Mouse (Mus musculus): ENCODE results near the gene Hist1h2bh. TPM values are rescaled to one million over a fixed set of nuclear protein-coding genes. Genes with fewer than 3 reads are reported as not detected.
A peak's percentile ranks its signal among the peaks of the same experiment; 100 is the strongest.
"Not testable (repeated sequence)": the region's sequence is repeated elsewhere in the genome, so short reads cannot be mapped to it uniquely, and the experiment has no call there.

Gene Hist1h2bh
- polyA plus RNA-seq, 1 experiment from 2014 or later: 0.09 TPM

GRCm38 (mm10) chr13:23533560-23534367 lies 9.4 kb downstream of the Hist1h2bh start, which contains the start of gene Hist1h2af:
Gene Hist1h2af (plus strand): TSS chr13:23533906.
- WGBS (ENCODE audit: missing documents): 4% methylated on average over 12 of the region's 53 CpGs
- not testable (repeated sequence) for H3K36me3 ChIP-seq (ENCODE audit: inconsistent target); H3K79me2 ChIP-seq (ENCODE audit: inconsistent target)

GRCm38 (mm10) chr13:23532262-23533075 lies 10.7 kb downstream of the Hist1h2bh start:
- H3K36me3 ChIP-seq (ENCODE audit: inconsistent target): no peaks in the 10 kb centered on the region
- H3K79me2 ChIP-seq (ENCODE audit: inconsistent target): no peaks in the 10 kb centered on the region
- H3K27ac ChIP-seq: peak overlapping the region; percentile 91

More at GRCm38 (mm10) chr13:23533560-23534367, 9.4 kb downstream of the Hist1h2bh start, which contains the start of gene Hist1h2af:
- Histone ChIP-seq H3K4me3 (ENCODE audit: inconsistent target) (peak within 1 kb of the TSS; percentile 41), H3K27ac (peak within 1 kb of the TSS; percentile 91)

GRCm38 (mm10) chr13:23530901-23531875 lies 12.0 kb downstream of the Hist1h2bh start, which contains the start of gene Hist1h4h:
Gene Hist1h4h (plus strand): TSS chr13:23531050.
- WGBS (ENCODE audit: missing documents): under 1% methylated on average over 50 of the region's 70 CpGs
- H3K36me3 ChIP-seq (ENCODE audit: inconsistent target): no peaks in the 10 kb centered on the region
- no peaks in the 10 kb centered on the region for H3K79me2 ChIP-seq (ENCODE audit: inconsistent target)
- peak within 1 kb of the TSS; percentile 91 for H3K27ac ChIP-seq
- H3K4me3 ChIP-seq (ENCODE audit: inconsistent target): peak within 1 kb of the TSS; percentile 58

More at GRCm38 (mm10) chr13:23532262-23533075, 10.7 kb downstream of the Hist1h2bh start:
- WGBS (ENCODE audit: missing documents): 36% methylated on average over 9 of the region's 9 CpGs
- peak overlapping the region; percentile 37 for H3K4me3 ChIP-seq (ENCODE audit: inconsistent target)

- 2% methylated on average over 20 of the region's 20 CpGs for WGBS (ENCODE audit: missing documents)
- H3K27ac ChIP-seq: peak overlapping the region; percentile 91
Measured at GRCm38 (mm10) chr13:23530181-23530900, 12.9 kb downstream of the Hist1h2bh start.

GRCm38 (mm10) chr13:23529480-23530165 lies 13.6 kb downstream of the Hist1h2bh start:
- Histone ChIP-seq H3K36me3 (ENCODE audit: inconsistent target) (no peaks in the 10 kb centered on the region), H3K79me2 (ENCODE audit: inconsistent target) (no peaks in the 10 kb centered on the region), H3K4me3 (ENCODE audit: inconsistent target) (peak overlapping the region; percentile 58), H3K27ac (peak overlapping the region; percentile 91; the same call in 1 of the 2 replicates)
- 26% methylated on average over 2 of the region's 2 CpGs for WGBS (ENCODE audit: missing documents)

More at GRCm38 (mm10) chr13:23530181-23530900, 12.9 kb downstream of the Hist1h2bh start:
- no peaks in the 10 kb centered on the region for H3K36me3 ChIP-seq (ENCODE audit: inconsistent target)
- peak overlapping the region; percentile 58 for H3K4me3 ChIP-seq (ENCODE audit: inconsistent target)
- no peaks in the 10 kb centered on the region for H3K79me2 ChIP-seq (ENCODE audit: inconsistent target)

GRCm38 (mm10) chr13:23529005-23529404 lies 14.2 kb downstream of the Hist1h2bh start:
- H3K36me3 ChIP-seq (ENCODE audit: inconsistent target): no peaks in the 10 kb centered on the region
- 93% methylated on average over 5 of the region's 5 CpGs for WGBS (ENCODE audit: missing documents)
- no peak overlapping the region for H3K27ac ChIP-seq
- H3K79me2 ChIP-seq (ENCODE audit: inconsistent target): no peaks in the 10 kb centered on the region
- H3K4me3 ChIP-seq (ENCODE audit: inconsistent target): no peak overlapping the region

GRCm38 (mm10) chr13:23526312-23526711 lies 16.9 kb downstream of the Hist1h2bh start:
- no peaks in the 10 kb centered on the region for H3K79me2 ChIP-seq (ENCODE audit: inconsistent target)
- 1% methylated on average over 15 of the region's 17 CpGs for WGBS (ENCODE audit: missing documents)

GRCm38 (mm10) chr13:23525901-23526300 lies 17.3 kb downstream of the Hist1h2bh start:
- Histone ChIP-seq H3K79me2 (ENCODE audit: inconsistent target) (no peaks in the 10 kb centered on the region), H3K27ac (no peak overlapping the region), H3K36me3 (ENCODE audit: inconsistent target) (no peaks in the 10 kb centered on the region), H3K4me3 (ENCODE audit: inconsistent target) (peak overlapping the region; percentile 27; the same call in 1 of the 2 replicates)
- 6% methylated on average over 10 of the region's 10 CpGs for WGBS (ENCODE audit: missing documents)

More at GRCm38 (mm10) chr13:23526312-23526711, 16.9 kb downstream of the Hist1h2bh start:
- no peak overlapping the region for H3K27ac ChIP-seq
- H3K4me3 ChIP-seq (ENCODE audit: inconsistent target): peak overlapping the region; percentile 27
- no peaks in the 10 kb centered on the region for H3K36me3 ChIP-seq (ENCODE audit: inconsistent target)

GRCm38 (mm10) chr13:23524654-23525053 lies 18.5 kb downstream of the Hist1h2bh start:
- 18% methylated on average over 5 of the region's 5 CpGs for WGBS (ENCODE audit: missing documents)
- H3K36me3 ChIP-seq (ENCODE audit: inconsistent target): no peaks in the 10 kb centered on the region
- H3K79me2 ChIP-seq (ENCODE audit: inconsistent target): no peaks in the 10 kb centered on the region
- H3K4me3 ChIP-seq (ENCODE audit: inconsistent target): no peak overlapping the region
- H3K27ac ChIP-seq: no peak overlapping the region

GRCm38 (mm10) chr13:23523976-23524375 lies 19.2 kb downstream of the Hist1h2bh start:
- no peak overlapping the region for H3K27ac ChIP-seq
- no peaks in the 10 kb centered on the region for H3K36me3 ChIP-seq (ENCODE audit: inconsistent target)
- H3K4me3 ChIP-seq (ENCODE audit: inconsistent target): no peak overlapping the region
- WGBS (ENCODE audit: missing documents): 45% methylated on average over 5 of the region's 5 CpGs
- H3K79me2 ChIP-seq (ENCODE audit: inconsistent target): no peaks in the 10 kb centered on the region

- 3% methylated on average over 14 of the region's 14 CpGs for WGBS (ENCODE audit: missing documents)
- Histone ChIP-seq H3K36me3 (ENCODE audit: inconsistent target) (no peaks in the 10 kb centered on the region), H3K4me3 (ENCODE audit: inconsistent target) (no peak overlapping the region), H3K27ac (no peak overlapping the region), H3K79me2 (ENCODE audit: inconsistent target) (no peaks in the 10 kb centered on the region)
Measured at GRCm38 (mm10) chr13:23521703-23522102, 21.5 kb downstream of the Hist1h2bh start.

GRCm38 (mm10) chr13:23519416-23519815 lies 23.8 kb downstream of the Hist1h2bh start:
- H3K4me3 ChIP-seq (ENCODE audit: inconsistent target): peak overlapping the region; percentile 50

GRCm38 (mm10) chr13:23518885-23519284 lies 24.3 kb downstream of the Hist1h2bh start:
- H3K36me3 ChIP-seq (ENCODE audit: inconsistent target): no peaks in the 10 kb centered on the region
- 0% methylated on average over 6 of the region's 6 CpGs for WGBS (ENCODE audit: missing documents)
- H3K27ac ChIP-seq: peak overlapping the region; percentile 41
- peak overlapping the region; percentile 50 for H3K4me3 ChIP-seq (ENCODE audit: inconsistent target)
- no peaks in the 10 kb centered on the region for H3K79me2 ChIP-seq (ENCODE audit: inconsistent target)

More at GRCm38 (mm10) chr13:23519416-23519815, 23.8 kb downstream of the Hist1h2bh start:
- Histone ChIP-seq H3K27ac (no peak overlapping the region), H3K79me2 (ENCODE audit: inconsistent target) (no peaks in the 10 kb centered on the region), H3K36me3 (ENCODE audit: inconsistent target) (no peaks in the 10 kb centered on the region)
- WGBS (ENCODE audit: missing documents): 2% methylated on average over 9 of the region's 10 CpGs

Measured in macrophage (primary cell).